25 mouse cellular contexts compared by ENCODE assay signal in the genomic region with DNA sequence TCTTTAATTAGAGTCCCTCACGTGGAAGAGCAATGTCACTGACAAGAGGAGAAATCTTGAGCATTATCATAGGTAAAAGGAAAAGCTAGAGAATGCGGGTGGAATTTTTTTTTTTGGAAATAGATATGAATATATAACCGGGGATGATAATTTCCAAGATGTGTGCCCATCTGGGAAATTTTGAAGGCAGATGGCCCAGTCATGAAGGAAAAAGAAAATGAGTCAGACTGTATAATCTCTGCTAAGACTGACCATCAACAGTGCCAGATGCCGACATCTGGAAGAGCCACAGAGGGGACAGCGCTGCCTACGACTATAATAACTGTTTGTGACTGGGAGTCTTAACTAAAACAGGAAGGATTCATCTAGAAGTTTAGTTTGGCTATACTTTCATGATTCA.
DNase-seq lines count a peak whose midpoint lies in the region; ATAC-seq lines count a peak whose summit lies in the region.
"Had no signal": no experiment of that assay in that cellular context is flagged by ENCODE, and none has a peak within 500 bp of the region (broad histone marks: within the 10 kb centered on the region; RNA-seq: fewer than 3 reads in every experiment).

No protein-coding gene starts in this region.

- DNase-seq in layer of hippocampus, adult 11-12 months (ENCODE audit: low spot score) = peak; percentile 17
- no peak for DNase-seq in layer of hippocampus, postnatal 10 days (ENCODE audit: low spot score in 2 of 2)
- DNase-seq in right cerebral cortex, postnatal 10 days (ENCODE audit: low spot score in 2 of 2) = peak; percentile 25 to 36
- DNase-seq in right cerebral cortex, postnatal 4 days = no peak
- DNase-seq in layer of hippocampus, adult 9-11 months = peak; percentile 38
- DNase-seq in spleen, postnatal 4 days (ENCODE audit: low spot score in 2 of 2) = no peak
- DNase-seq: adrenal gland, postnatal 14 days; cerebellum, adult 11-12 months; cerebellum, adult 9-11 months; embryo, embryonic 11 days; gastrocnemius, adult 2 months; gastrocnemius, postnatal 36 days; heart, adult 18-20 months; heart, postnatal 36 days; kidney, adult 8-10 months; liver; lung, adult 2 months; lung, postnatal 14 days; spleen, adult 18-20 months; thymus, postnatal 4 days had no signal

- ATAC-seq in erythroblast, adult 5-6 weeks (replicated peaks; ENCODE audit: low FRiP score, poor library complexity, severe bottlenecking) = no peak
- ATAC-seq: CD4-positive, CD25-positive, alpha-beta regulatory T cell, adult 4 months; forebrain, embryonic 16.5 days; intestine, embryonic 16.5 days; midbrain, embryonic 15.5 days had no signal

Comparison
In these comparisons a context has a peak if more than half of its experiments do, and no peak if none do; other contexts are left out.
1. DNase-seq: peak in layer of hippocampus, adult 11-12 months (single experiment), right cerebral cortex, postnatal 10 days (2 of 2) and layer of hippocampus, adult 9-11 months (single experiment); none in layer of hippocampus, postnatal 10 days (0 of 2), right cerebral cortex, postnatal 4 days (single experiment) and spleen, postnatal 4 days (0 of 2).